Mouse (Mus musculus) layer of hippocampus, adult 2 months (tissue): ENCODE results near the gene Zfp143. TPM values are rescaled to one million over a fixed set of nuclear protein-coding genes. Genes with fewer than 3 reads are reported as not detected.
A peak's percentile ranks its signal among the peaks of the same experiment; 100 is the strongest.

Source experiments
- DNase-seq, 2 experiments: peaks; one replicate each; pipeline ENCODE4 v3.0.0; 2022; ENCODE audit warnings: low spot score in 2 of 2
- H3K27ac ChIP-seq: fragments of 200-600 bp; 2 replicates; pipeline ENCODE4 v1.8.1; 2022
- H3K4me3 ChIP-seq: fragments of 200-600 bp; 2 replicates; pipeline ENCODE4 v1.8.1; 2022; ENCODE audit warnings: mild to moderate bottlenecking
- CTCF ChIP-seq: fragments of 200-600 bp; conservative IDR thresholded peaks from 2 replicates; pipeline ENCODE4 v1.8.1; 2022; ENCODE audit warnings: antibody characterized with exemption, mild to moderate bottlenecking, moderate library complexity
- total RNA-seq, 2 experiments: library from RNA; stranded (reverse); gene quantifications; 2 replicates each; pipeline ENCODE4 v1.2.3; 2021

Zfp143 gene
- total RNA-seq, 2 experiments from 2014 or later = 11.4 to 13.3 TPM

GRCm38 (mm10) chr7:110060669-110061198 lies 283 bp upstream of the Zfp143 start:
- Histone ChIP-seq H3K4me3 (peak overlapping the region; percentile 98), H3K27ac (peak overlapping the region; percentile 97)
- no peak for DNase-seq
- TF ChIP-seq CTCF = no peak; the same call in 1 of the 2 replicates

- peak; percentile 31 for TF ChIP-seq CTCF
- DNase-seq = peak; percentile 72 to 82
- Histone ChIP-seq H3K27ac (peak overlapping the region; percentile 99), H3K4me3 (peak overlapping the region; percentile 80)
These were observed 796 bp downstream of the Zfp143 start for GRCm38 (mm10) chr7:110061752-110062273.

GRCm38 (mm10) chr7:110063731-110064130 lies 2.7 kb downstream of the Zfp143 start:
- TF ChIP-seq CTCF = no peak
- DNase-seq = no peak
- Histone ChIP-seq H3K4me3 (no peak overlapping the region), H3K27ac (no peak overlapping the region; the same call in 1 of the 2 replicates)

GRCm38 (mm10) chr7:110069070-110069469 lies 8.1 kb downstream of the Zfp143 start:
- no peak for TF ChIP-seq CTCF
- no peak overlapping the region for H3K4me3 ChIP-seq
- no peak for DNase-seq
- H3K27ac ChIP-seq = no peak overlapping the region

- no peak for DNase-seq
- no peak overlapping the region for H3K4me3 ChIP-seq
- TF ChIP-seq CTCF = no peak
- no peak overlapping the region for H3K27ac ChIP-seq
These were observed 17.2 kb downstream of the Zfp143 start for GRCm38 (mm10) chr7:110078168-110078567.

- peak; percentile 88 for TF ChIP-seq CTCF
- no peak overlapping the region for H3K4me3 ChIP-seq
- H3K27ac ChIP-seq = peak overlapping the region; percentile 28; the same call in 1 of the 2 replicates
- peak in 1 of 2 experiments; percentile 66 for DNase-seq
These were observed 22.6 kb downstream of the Zfp143 start for GRCm38 (mm10) chr7:110083386-110084165.

- H3K4me3 ChIP-seq = no peak overlapping the region
- no peak for DNase-seq
- no peak for TF ChIP-seq CTCF
These were observed 24.2 kb downstream of the Zfp143 start for GRCm38 (mm10) chr7:110085217-110085616.

GRCm38 (mm10) chr7:110087914-110088313 lies 26.9 kb downstream of the Zfp143 start:
- no peak overlapping the region for H3K27ac ChIP-seq
- H3K4me3 ChIP-seq = no peak overlapping the region
- no peak for TF ChIP-seq CTCF
- no peak for DNase-seq

More at GRCm38 (mm10) chr7:110085217-110085616, 24.2 kb downstream of the Zfp143 start:
- no peak overlapping the region for H3K27ac ChIP-seq

- Histone ChIP-seq H3K27ac (no peak overlapping the region), H3K4me3 (no peak overlapping the region)
- DNase-seq = peak; percentile 26 to 42
- no peak for TF ChIP-seq CTCF
These were observed 30.7 kb downstream of the Zfp143 start for GRCm38 (mm10) chr7:110091670-110092069.

GRCm38 (mm10) chr7:110096332-110096731 lies 35.3 kb downstream of the Zfp143 start:
- Histone ChIP-seq H3K27ac (no peak overlapping the region), H3K4me3 (no peak overlapping the region)
- no peak for TF ChIP-seq CTCF
- no peak for DNase-seq

GRCm38 (mm10) chr7:110097106-110097793 lies 36.2 kb downstream of the Zfp143 start:
- no peak for TF ChIP-seq CTCF
- H3K27ac ChIP-seq = no peak overlapping the region

GRCm38 (mm10) chr7:110100854-110101253 lies 39.8 kb downstream of the Zfp143 start:
- Histone ChIP-seq H3K4me3 (no peak overlapping the region), H3K27ac (no peak overlapping the region)
- no peak for TF ChIP-seq CTCF
- no peak for DNase-seq

More at GRCm38 (mm10) chr7:110097106-110097793, 36.2 kb downstream of the Zfp143 start:
- H3K4me3 ChIP-seq = no peak overlapping the region
- no peak for DNase-seq

- H3K27ac ChIP-seq = no peak overlapping the region
- TF ChIP-seq CTCF = no peak
- no peak overlapping the region for H3K4me3 ChIP-seq
- no peak for DNase-seq
These were observed 40.2 kb downstream of the Zfp143 start for GRCm38 (mm10) chr7:110101266-110101665.
